8 mouse cellular contexts compared by ENCODE assay signal in genomic region chr3:37420641-37421040, GRCm38 (mm10). TPM values are rescaled to one million over a fixed set of nuclear protein-coding genes. Genes with fewer than 3 reads are reported as not detected.
DNase-seq lines count a peak whose midpoint lies in the region; ATAC-seq and TF ChIP-seq lines count a peak whose summit lies in the region.

No protein-coding gene starts in this region.

- peak overlapping the region; percentile 70 for H3K9ac ChIP-seq in hindbrain, embryonic 11.5 days (ENCODE audit: low read depth, low read length)
- H3K9ac ChIP-seq in stomach, embryonic 16.5 days (ENCODE audit: low read length) = peak overlapping the region; percentile 86

- 0 out of 2 replicates have a peak, but pooled peaks have one; percentile 5 for TF ChIP-seq CTCF in layer of hippocampus, adult 2 months (conservative IDR thresholded peaks at IDR 0.05)
- no peak for TF ChIP-seq CTCF in G1E (IDR thresholded peaks at IDR 0.05; ENCODE audit: low read depth, low read length)

- peak overlapping the region; percentile 68 for H3K4me2 ChIP-seq in hindbrain, embryonic 11.5 days (replicated peaks; ENCODE audit: low read depth, low read length)
- peak overlapping the region; percentile 95 for H3K4me2 ChIP-seq in stomach, embryonic 16.5 days (ENCODE audit: low read depth, low read length)

- H3K27me3 ChIP-seq in G1E (ENCODE audit: insufficient read depth, low read length) = no peaks in the 10 kb centered on the region
- no peaks in the 10 kb centered on the region for H3K27me3 ChIP-seq in hindbrain, embryonic 11.5 days (ENCODE audit: control insufficient read depth, insufficient read depth, low read length)
- H3K27me3 ChIP-seq in stomach, embryonic 16.5 days (ENCODE audit: control insufficient read depth, insufficient read depth, low read length) = no peaks in the 10 kb centered on the region

- no peak for ATAC-seq in G1E (ENCODE audit: extremely low read depth, insufficient number of reproducible peaks, low FRiP score, poor library complexity, severe bottlenecking)
- ATAC-seq in hindbrain, embryonic 11.5 days (ENCODE audit: low FRiP score) = no peak
- no peak for ATAC-seq in stomach, embryonic 16.5 days (ENCODE audit: insufficient read depth, low FRiP score)

- peaks cover 40% of the 10 kb centered on the region for H3K4me1 ChIP-seq in G1E (ENCODE audit: insufficient read depth, low read depth, low read length)
- H3K4me1 ChIP-seq in hindbrain, embryonic 11.5 days (replicated peaks; ENCODE audit: control insufficient read depth, insufficient read depth, low read length) = 0 out of 2 replicates have a peak, but pooled peaks cover 4% of the 10 kb centered on the region
- peaks cover 13% of the 10 kb centered on the region for H3K4me1 ChIP-seq in stomach, embryonic 16.5 days (ENCODE audit: control insufficient read depth, insufficient read depth, low read length)

- peak overlapping the region; percentile 88; the same call in 1 of the 2 replicates for H3K27ac ChIP-seq in layer of hippocampus, adult 2 months
- peak overlapping the region; percentile 76 for H3K27ac ChIP-seq in hindbrain, embryonic 11.5 days (ENCODE audit: low read depth, low read length)
- H3K27ac ChIP-seq in stomach, embryonic 16.5 days (ENCODE audit: low read length) = peak overlapping the region; percentile 89

- under 1% methylated on average over 24 of the region's 24 CpGs for WGBS in hindbrain, embryonic 11.5 days
- 0% methylated on average over 24 of the region's 24 CpGs for WGBS in stomach, embryonic 16.5 days

- peak overlapping the region; percentile 88 for H3K4me3 ChIP-seq in layer of hippocampus, adult 2 months
- peak overlapping the region; percentile 95 for H3K4me3 ChIP-seq in G1E (ENCODE audit: low read depth, low read length)
- peak overlapping the region; percentile 90 for H3K4me3 ChIP-seq in hindbrain, embryonic 11.5 days (ENCODE audit: low read depth, low read length)
- H3K4me3 ChIP-seq in stomach, embryonic 16.5 days (replicated peaks; ENCODE audit: low read length) = peak overlapping the region; percentile 99

- peak; percentile 15 to 41 for DNase-seq in layer of hippocampus, adult 2 months (ENCODE audit: low spot score in 2 of 2)
- no peak for DNase-seq in layer of hippocampus, postnatal 25 days (ENCODE audit: extremely low spot score in 1 of 2, low spot score in 1 of 2)
- DNase-seq in G1E (ENCODE audit: low spot score) = no peak
- peak; percentile 42 for DNase-seq in brain, adult 2 months (ENCODE audit: low read depth, low spot score)
- peak; percentile 53 for DNase-seq in hindbrain, embryonic 11.5 days (ENCODE audit: low spot score)
- DNase-seq in lung, postnatal 36 days = peak; percentile 27
- DNase-seq in ovary, adult 18-20 months (ENCODE audit: low spot score) = no peak

- peaks cover 36% of the 10 kb centered on the region for H3K36me3 ChIP-seq in G1E (replicated peaks)
- H3K36me3 ChIP-seq in hindbrain, embryonic 11.5 days (ENCODE audit: control insufficient read depth, insufficient read depth, low read length) = no peaks in the 10 kb centered on the region
- H3K36me3 ChIP-seq in stomach, embryonic 16.5 days (ENCODE audit: control insufficient read depth, insufficient read depth, low read length) = no peaks in the 10 kb centered on the region

- no peaks in the 10 kb centered on the region for H3K9me3 ChIP-seq in G1E (replicated peaks)
- no peaks in the 10 kb centered on the region for H3K9me3 ChIP-seq in hindbrain, embryonic 11.5 days (ENCODE audit: control insufficient read depth, low read length)
- no peaks in the 10 kb centered on the region for H3K9me3 ChIP-seq in stomach, embryonic 16.5 days (replicated peaks; ENCODE audit: control insufficient read depth, low read length)

RNA-seq across cellular contexts. Expression of gene Nudt6, which starts 0.6 kb away (rescaled TPM):
- 1 to 10 TPM; 5.3 to 5.4 TPM for total RNA-seq in layer of hippocampus, adult 2 months (2021)
- total RNA-seq in layer of hippocampus, postnatal 25 days (2021) = 1 to 10 TPM; 5.5 to 6.2 TPM
- 9.6 and 10.6 TPM in 2 replicates for total RNA-seq in G1E (2014; fragmentation: Nextera tagmentation)
- total RNA-seq in G1E (2017) = 12.4 and 14.7 TPM in 2 replicates
- 11.5 and 14.2 TPM in 2 replicates for polyA plus RNA-seq in G1E (2012)
- 4.1 and 4.8 TPM in 2 replicates for polyA plus RNA-seq in hindbrain, embryonic 11.5 days (2014; fragmentation: Nextera tagmentation; extraction: Ambion mirVana)
- polyA plus RNA-seq in stomach, embryonic 16.5 days (2015; fragmentation: Nextera tagmentation; extraction: Ambion mirVana) = 6.0 and 8.5 TPM in 2 replicates

RNA-seq across cellular contexts. Expression of gene Spata5, which starts 0.9 kb away (rescaled TPM):
- total RNA-seq in layer of hippocampus, adult 2 months (2021) = 10 to 100 TPM; 25.3 to 30.5 TPM
- 10 to 100 TPM; 17.9 to 26.7 TPM for total RNA-seq in layer of hippocampus, postnatal 25 days (2021)
- total RNA-seq in G1E (2014; fragmentation: Nextera tagmentation) (56.8 and 66.8 TPM in 2 replicates), G1E (2017) (175 and 176 TPM in 2 replicates)
- 16.2 and 25.1 TPM in 2 replicates for polyA plus RNA-seq in G1E (2012)
- polyA plus RNA-seq in hindbrain, embryonic 11.5 days (2014; fragmentation: Nextera tagmentation; extraction: Ambion mirVana) = 41.9 and 44.1 TPM in 2 replicates
- 28.0 and 33.2 TPM in 2 replicates for polyA plus RNA-seq in stomach, embryonic 16.5 days (2015; fragmentation: Nextera tagmentation; extraction: Ambion mirVana)

Comparison
In these comparisons a context has a peak if more than half of its experiments do, and no peak if none do; other contexts are left out.
1. DNase-seq: peak in layer of hippocampus, adult 2 months (2 of 2), brain, adult 2 months (single experiment), hindbrain, embryonic 11.5 days (single experiment) and lung, postnatal 36 days (single experiment); none in layer of hippocampus, postnatal 25 days (0 of 2), G1E (single experiment) and ovary, adult 18-20 months (single experiment).
2. Peak in every context shown above with its lines, with median percentiles within 50 percentile points of each other: H3K27ac ChIP-seq and H3K4me3 ChIP-seq.